Mouse (Mus musculus): ENCODE results near the gene Dnaaf1. TPM values are rescaled to one million over a fixed set of nuclear protein-coding genes. Genes with fewer than 3 reads are reported as not detected.

Gene Dnaaf1
- polyA plus RNA-seq, 1 experiment, result not detected

DNA sequence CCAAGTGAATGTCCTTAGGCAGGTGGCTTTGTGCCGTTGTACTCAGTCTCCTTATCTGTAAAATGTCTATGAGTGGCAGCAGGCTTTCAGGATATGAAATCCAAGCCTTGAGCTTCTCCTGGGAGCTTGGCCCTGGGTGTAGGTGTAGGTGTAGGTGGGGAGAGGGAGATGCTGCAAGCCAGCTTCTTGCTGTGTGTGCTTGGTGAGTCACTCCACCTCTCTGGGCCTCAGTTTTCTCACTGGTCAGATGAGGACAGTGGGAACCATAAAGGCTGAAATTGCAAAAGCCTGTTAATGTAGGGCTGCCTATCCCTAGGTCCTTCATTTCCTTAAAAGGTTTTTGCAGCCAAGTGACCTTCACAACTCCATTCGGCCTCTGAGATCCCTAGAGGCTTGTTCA is 60.9 kb downstream of the Dnaaf1 start:
- peaks cover 28% of the 10 kb centered on the region for H3K27me3 ChIP-seq (ENCODE audit: control insufficient read depth)
- H3K4me3 ChIP-seq (replicated peaks), result no peak overlapping the region
- TF ChIP-seq GATA1 (IDR thresholded peaks at IDR 0.05; ENCODE audit: low read length) (no peak), TAL1 (IDR thresholded peaks at IDR 0.05; ENCODE audit: low read length) (no peak)
- no peaks in the 10 kb centered on the region for H3K36me3 ChIP-seq (ENCODE audit: control insufficient read depth)
- H3K9me3 ChIP-seq (ENCODE audit: control insufficient read depth, low read length), result no peaks in the 10 kb centered on the region
- H3K4me1 ChIP-seq (ENCODE audit: control insufficient read depth), result no peaks in the 10 kb centered on the region

DNA sequence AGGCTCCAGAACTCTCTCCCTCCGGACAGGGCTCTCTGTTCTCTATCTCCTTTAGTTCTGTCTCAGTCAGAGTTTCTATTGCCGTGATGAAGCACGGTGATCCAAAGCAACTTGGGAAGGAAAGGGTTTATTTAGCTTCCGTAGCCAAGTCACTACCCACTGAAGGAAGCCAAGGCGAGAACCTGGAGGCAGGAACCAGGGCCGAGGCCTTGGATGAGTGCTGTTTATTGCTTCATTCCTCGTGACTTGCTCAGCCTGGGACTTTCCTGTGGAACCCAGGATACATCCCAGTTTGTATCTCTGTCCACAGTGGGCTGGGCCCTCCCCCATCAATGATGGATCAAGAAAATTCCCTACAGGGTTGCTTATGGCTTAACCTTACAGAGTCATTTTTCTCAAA is 61.7 kb downstream of the Dnaaf1 start:
- Histone ChIP-seq H3K9me3 (ENCODE audit: control insufficient read depth, low read length) (no peaks in the 10 kb centered on the region), H3K27me3 (ENCODE audit: control insufficient read depth) (peaks cover 28% of the 10 kb centered on the region)
- TF ChIP-seq GATA1 (IDR thresholded peaks at IDR 0.05; ENCODE audit: low read length) (no peak), TAL1 (IDR thresholded peaks at IDR 0.05; ENCODE audit: low read length) (no peak)

DNA sequence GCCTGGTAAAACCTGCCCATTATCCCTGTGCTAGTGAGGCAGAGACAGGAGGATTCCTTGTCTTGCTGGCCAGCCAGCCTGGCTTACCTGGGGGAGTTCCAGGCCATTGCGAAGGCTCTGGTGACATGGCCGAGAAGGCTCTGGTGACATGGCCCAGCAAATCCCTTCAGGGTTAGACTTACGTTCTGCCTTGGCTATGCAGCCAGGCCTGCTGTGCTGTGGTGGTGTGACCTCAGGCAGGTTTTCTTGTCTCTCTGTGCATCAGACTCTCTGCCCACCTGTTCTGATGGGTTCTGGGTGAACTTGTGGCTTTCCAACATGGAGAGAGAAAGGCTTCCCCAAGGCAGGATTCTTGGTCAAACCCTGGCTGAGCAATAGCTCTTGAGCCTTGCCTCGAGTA is 62.3 kb downstream of the Dnaaf1 start:
- no peak for TF ChIP-seq GATA1 (IDR thresholded peaks at IDR 0.05; ENCODE audit: low read length)
- TF ChIP-seq TAL1 (IDR thresholded peaks at IDR 0.05; ENCODE audit: low read length), result no peak
- Histone ChIP-seq H3K9me3 (ENCODE audit: control insufficient read depth, low read length) (no peaks in the 10 kb centered on the region), H3K4me3 (replicated peaks) (no peak overlapping the region), H3K27me3 (ENCODE audit: control insufficient read depth) (peaks cover 26% of the 10 kb centered on the region), H3K4me1 (ENCODE audit: control insufficient read depth) (no peaks in the 10 kb centered on the region), H3K36me3 (ENCODE audit: control insufficient read depth) (no peaks in the 10 kb centered on the region)

More for the DNA sequence above, 61.7 kb downstream of the Dnaaf1 start:
- Histone ChIP-seq H3K36me3 (ENCODE audit: control insufficient read depth) (no peaks in the 10 kb centered on the region), H3K4me1 (ENCODE audit: control insufficient read depth) (no peaks in the 10 kb centered on the region), H3K4me3 (replicated peaks) (no peak overlapping the region)

DNA sequence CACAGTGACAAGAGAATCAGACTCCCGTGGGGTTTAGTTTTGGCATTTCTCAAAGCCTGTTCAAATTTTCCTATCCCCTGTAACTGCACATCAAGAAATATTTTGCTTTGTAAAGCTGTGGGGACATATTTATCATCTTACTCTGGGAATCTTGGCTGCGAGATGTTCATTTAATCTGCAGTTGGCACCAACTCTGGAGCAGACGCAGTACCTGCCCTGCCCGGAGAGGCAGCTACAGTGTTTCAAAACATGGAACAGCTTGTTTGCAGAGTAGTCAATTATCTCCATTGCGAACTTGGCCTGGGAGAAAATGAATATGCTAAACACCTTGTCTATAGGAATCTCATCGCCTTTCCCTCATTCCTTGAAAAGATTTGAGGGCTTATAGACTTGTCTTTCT is 63.2 kb downstream of the Dnaaf1 start:
- Histone ChIP-seq H3K4me3 (replicated peaks) (no peak overlapping the region), H3K9me3 (ENCODE audit: control insufficient read depth, low read length) (no peaks in the 10 kb centered on the region), H3K36me3 (ENCODE audit: control insufficient read depth) (no peaks in the 10 kb centered on the region), H3K4me1 (ENCODE audit: control insufficient read depth) (no peaks in the 10 kb centered on the region), H3K27me3 (ENCODE audit: control insufficient read depth) (peaks cover 17% of the 10 kb centered on the region)
- TF ChIP-seq GATA1 (IDR thresholded peaks at IDR 0.05; ENCODE audit: low read length) (no peak), TAL1 (IDR thresholded peaks at IDR 0.05; ENCODE audit: low read length) (no peak)

DNA sequence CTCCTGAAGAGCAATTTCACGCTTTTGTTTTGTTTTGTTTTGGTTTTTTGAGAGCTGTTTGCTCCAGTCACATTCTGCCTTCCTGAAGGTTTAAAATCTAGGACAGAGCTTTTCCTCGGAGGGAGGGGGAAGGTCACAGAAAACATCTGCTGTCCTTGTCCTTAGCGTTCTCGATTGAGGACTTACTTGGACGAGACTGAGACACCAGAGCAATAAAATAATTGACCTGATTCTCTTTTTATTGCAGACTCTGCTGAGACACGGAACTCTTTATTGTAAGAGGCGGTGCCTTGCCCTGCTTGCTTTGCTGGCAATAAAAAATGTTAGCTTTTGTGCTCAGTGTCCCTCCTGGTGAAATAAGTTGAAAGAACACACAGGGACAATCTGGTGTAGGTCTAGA is 64.8 kb downstream of the Dnaaf1 start:
- H3K4me1 ChIP-seq (ENCODE audit: control insufficient read depth), result no peaks in the 10 kb centered on the region
- H3K4me3 ChIP-seq (replicated peaks), result no peak overlapping the region
- no peaks in the 10 kb centered on the region for H3K9me3 ChIP-seq (ENCODE audit: control insufficient read depth, low read length)
- no peak for TF ChIP-seq GATA1 (IDR thresholded peaks at IDR 0.05; ENCODE audit: low read length)
- no peak for TF ChIP-seq TAL1 (IDR thresholded peaks at IDR 0.05; ENCODE audit: low read length)
- peaks cover 3% of the 10 kb centered on the region for H3K27me3 ChIP-seq (ENCODE audit: control insufficient read depth)
- H3K36me3 ChIP-seq (ENCODE audit: control insufficient read depth), result no peaks in the 10 kb centered on the region

DNA sequence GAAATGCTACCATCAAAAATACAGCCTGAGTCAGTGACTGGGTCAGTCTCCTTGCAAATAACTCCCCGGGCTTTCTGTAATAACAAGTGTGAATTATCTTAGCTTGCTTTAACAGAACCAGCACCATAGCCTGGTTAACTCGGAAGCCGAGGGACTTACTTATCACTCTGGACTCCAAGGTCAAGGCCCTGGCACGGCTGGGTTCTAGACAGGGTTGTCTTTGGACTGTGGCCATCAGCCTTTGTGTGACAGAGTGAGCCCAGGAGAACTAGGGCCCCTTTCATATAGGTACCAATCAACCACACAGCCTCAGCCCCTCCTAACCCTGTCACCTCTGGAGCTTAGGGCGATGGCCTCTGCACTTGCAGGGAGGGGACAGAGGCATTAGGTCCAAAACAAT is 66.0 kb downstream of the Dnaaf1 start:
- Histone ChIP-seq H3K27me3 (ENCODE audit: control insufficient read depth) (peaks cover 2% of the 10 kb centered on the region; the same call in 1 of the 2 replicates), H3K9me3 (ENCODE audit: control insufficient read depth, low read length) (no peaks in the 10 kb centered on the region), H3K36me3 (ENCODE audit: control insufficient read depth) (no peaks in the 10 kb centered on the region), H3K4me1 (ENCODE audit: control insufficient read depth) (no peaks in the 10 kb centered on the region), H3K4me3 (replicated peaks) (no peak overlapping the region)
- TF ChIP-seq GATA1 (IDR thresholded peaks at IDR 0.05; ENCODE audit: low read length), result no peak
- TF ChIP-seq TAL1 (IDR thresholded peaks at IDR 0.05; ENCODE audit: low read length), result no peak

GRCm38 (mm10) chr8:119642960-119643359 is 67.9 kb downstream of the Dnaaf1 start:
- Histone ChIP-seq H3K9me3 (ENCODE audit: control insufficient read depth, low read length) (peaks cover 10% of the 10 kb centered on the region), H3K36me3 (ENCODE audit: control insufficient read depth) (no peaks in the 10 kb centered on the region), H3K4me1 (ENCODE audit: control insufficient read depth) (no peaks in the 10 kb centered on the region), H3K27me3 (ENCODE audit: control insufficient read depth) (peaks cover 2% of the 10 kb centered on the region; the same call in 1 of the 2 replicates), H3K4me3 (replicated peaks) (no peak overlapping the region)
- TF ChIP-seq GATA1 (IDR thresholded peaks at IDR 0.05; ENCODE audit: low read length) (no peak), TAL1 (IDR thresholded peaks at IDR 0.05; ENCODE audit: low read length) (no peak)

DNA sequence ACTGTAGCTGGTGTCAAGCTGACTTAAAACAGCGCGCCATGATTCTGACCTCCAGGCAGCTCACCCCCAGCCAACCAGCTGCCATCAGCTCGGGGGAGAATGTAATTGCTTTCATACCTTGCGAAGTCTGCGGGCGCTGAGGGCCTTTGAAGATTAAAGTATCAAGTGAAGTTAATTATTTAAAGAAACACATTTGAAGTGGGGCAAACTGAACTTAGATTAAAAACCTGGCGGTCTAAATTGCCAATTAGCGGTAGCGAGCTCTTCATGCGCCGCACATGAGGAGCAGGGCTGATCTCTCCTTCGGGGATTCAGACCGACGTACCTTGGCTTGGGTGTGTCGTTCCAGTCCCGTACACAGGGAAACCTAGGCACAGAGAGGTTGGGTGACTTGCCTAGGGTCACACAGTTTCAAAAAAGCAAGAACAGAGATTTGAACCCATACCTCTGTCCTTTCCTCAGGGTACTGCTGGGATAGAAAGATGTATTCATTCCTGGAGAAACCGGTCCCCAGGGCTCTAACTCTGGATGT is 69.5 kb downstream of the Dnaaf1 start:
- Histone ChIP-seq H3K36me3 (ENCODE audit: control insufficient read depth) (no peaks in the 10 kb centered on the region), H3K4me1 (ENCODE audit: control insufficient read depth) (no peaks in the 10 kb centered on the region), H3K9me3 (ENCODE audit: control insufficient read depth, low read length) (peaks cover 10% of the 10 kb centered on the region), H3K4me3 (replicated peaks) (no peak overlapping the region), H3K27me3 (ENCODE audit: control insufficient read depth) (peaks cover 2% of the 10 kb centered on the region; the same call in 1 of the 2 replicates)
- TF ChIP-seq GATA1 (IDR thresholded peaks at IDR 0.05; ENCODE audit: low read length) (no peak), TAL1 (IDR thresholded peaks at IDR 0.05; ENCODE audit: low read length) (no peak)

GRCm38 (mm10) chr8:119644981-119645597 is 70.1 kb downstream of the Dnaaf1 start:
- Histone ChIP-seq H3K4me1 (ENCODE audit: control insufficient read depth) (no peaks in the 10 kb centered on the region), H3K27me3 (ENCODE audit: control insufficient read depth) (peaks cover 2% of the 10 kb centered on the region; the same call in 1 of the 2 replicates), H3K9me3 (ENCODE audit: control insufficient read depth, low read length) (peaks cover 10% of the 10 kb centered on the region), H3K36me3 (ENCODE audit: control insufficient read depth) (no peaks in the 10 kb centered on the region), H3K4me3 (replicated peaks) (no peak overlapping the region)
- TF ChIP-seq TAL1 (IDR thresholded peaks at IDR 0.05; ENCODE audit: low read length), result no peak
- TF ChIP-seq GATA1 (IDR thresholded peaks at IDR 0.05; ENCODE audit: low read length), result no peak
